Mouse (Mus musculus) embryonic facial prominence, embryonic 13.5 days (tissue): ENCODE data around the gene Pum1. TPM values are rescaled to one million over a fixed set of nuclear protein-coding genes. Genes with fewer than 3 reads are reported as not detected.

Experiments used
- ATAC-seq: fragments of 200-750 bp; cut with Nextera tagmentation; 2 replicates; pipeline ENCODE4 v1.8.0; 2017; ENCODE audit warnings: low read depth; ENCODE audit not compliant: insufficient number of reproducible peaks, insufficient read depth, low FRiP score, low TSS enrichment
- H3K27ac ChIP-seq: fragments of 300-500 bp; sonication (generic); 2 replicates; pipeline ENCODE4 v1.5.1; 2015; ENCODE audit warnings: moderate library complexity, mild to moderate bottlenecking, inconsistent platforms
- H3K27me3 ChIP-seq: fragments of 300-500 bp; sonication (generic); 2 replicates; pipeline ENCODE4 v1.6.1; 2015; ENCODE audit warnings: mild to moderate bottlenecking, inconsistent platforms
- H3K36me3 ChIP-seq: fragments of 300-500 bp; sonication (generic); 2 replicates; pipeline ENCODE4 v1.6.1; 2015; ENCODE audit warnings: mild to moderate bottlenecking, inconsistent platforms
- H3K4me1 ChIP-seq: fragments of 300-500 bp; sonication (generic); 2 replicates; pipeline ENCODE4 v1.6.1; 2015; ENCODE audit warnings: inconsistent platforms
- H3K4me2 ChIP-seq: fragments of 300-500 bp; sonication (generic); 2 replicates; pipeline ENCODE4 v1.6.1; 2015; ENCODE audit warnings: moderate library complexity, mild to moderate bottlenecking, inconsistent platforms
- H3K4me3 ChIP-seq: fragments of 300-500 bp; sonication (generic); 2 replicates; pipeline ENCODE4 v1.5.1; 2015; ENCODE audit warnings: mild to moderate bottlenecking, inconsistent platforms
- H3K9ac ChIP-seq: fragments of 300-500 bp; sonication (generic); 2 replicates; pipeline ENCODE4 v1.6.1; 2015; ENCODE audit warnings: mild to moderate bottlenecking, inconsistent platforms
- H3K9me3 ChIP-seq: fragments of 300-500 bp; sonication (generic); 2 replicates; pipeline ENCODE4 v1.6.1; 2016; ENCODE audit warnings: inconsistent platforms
- WGBS: fragments of 180-500 bp; shearing (Covaris S2); methylation state at CpG from one replicate; pipeline ENCODE4 v1.1.7; 2015; ENCODE audit warnings: mixed read lengths; 5-methylcytosine and 5-hydroxymethylcytosine counted together
- polyA plus RNA-seq: library from polyadenylated mRNA; unstranded; fragments of >200 nt; fragmentation: Nextera tagmentation; extraction: Ambion mirVana; gene quantifications from 2 replicates; pipeline ENCODE4 v1.2.1, GENCODE M21; 2015

The Pum1 gene
- polyA plus RNA-seq, 1 experiment from 2014 or later: 103 TPM

DNA sequence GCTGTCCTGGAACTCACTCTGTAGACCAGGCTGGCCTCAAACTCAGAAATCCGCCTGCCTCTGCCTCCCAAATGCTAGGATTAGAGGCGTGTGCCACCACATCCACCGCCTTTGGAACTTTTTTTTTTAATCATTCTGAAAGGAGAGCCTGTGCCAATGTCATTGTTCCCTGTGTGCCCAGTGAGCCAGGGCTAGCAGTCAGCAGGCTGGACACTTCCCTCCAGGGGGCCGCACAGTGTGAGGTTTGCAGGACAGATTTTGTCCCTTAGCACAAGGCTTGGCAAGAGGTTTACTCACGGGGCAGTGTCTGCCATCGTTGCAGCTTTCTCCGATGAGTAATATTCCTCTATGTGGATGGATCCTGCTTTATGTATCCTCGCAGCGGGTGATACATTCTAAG is 143.6 kb downstream of the Pum1 start:
- ATAC-seq: no peak

DNA sequence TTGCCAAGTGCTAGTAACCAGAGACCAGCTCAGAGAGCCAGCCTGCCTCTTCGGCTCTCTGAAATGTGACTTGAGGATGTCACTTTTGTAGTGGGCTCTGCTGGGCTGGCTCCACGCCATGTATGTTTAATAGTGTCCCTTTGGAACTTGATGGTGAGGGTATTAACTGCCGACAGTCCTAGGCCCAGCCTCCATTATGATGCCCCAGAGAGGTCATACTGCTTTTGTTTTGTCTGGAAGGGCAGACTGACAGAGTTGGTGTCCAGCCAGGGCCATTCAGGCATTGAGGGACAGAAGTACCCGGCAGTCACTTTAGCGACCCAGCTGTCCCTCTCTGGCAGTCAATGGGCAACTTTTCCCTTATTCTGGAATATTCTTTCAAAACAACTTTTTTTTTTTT is 146.7 kb downstream of the Pum1 start:
- Histone ChIP-seq H3K9ac (no peak overlapping the region), H3K4me3 (no peak overlapping the region), H3K9me3 (no peaks in the 10 kb centered on the region), H3K4me1 (peaks cover 26% of the 10 kb centered on the region), H3K27ac (no peak overlapping the region), H3K4me2 (no peak overlapping the region), H3K36me3 (no peaks in the 10 kb centered on the region), H3K27me3 (no peaks in the 10 kb centered on the region)
- ATAC-seq: no peak
- 65% methylated on average over 5 of the region's 5 CpGs for WGBS

More for the DNA sequence above, 143.6 kb downstream of the Pum1 start:
- 92% methylated on average over 9 of the region's 9 CpGs for WGBS
- Histone ChIP-seq H3K4me3 (no peak overlapping the region), H3K4me2 (no peak overlapping the region), H3K27me3 (no peaks in the 10 kb centered on the region), H3K27ac (no peak overlapping the region), H3K36me3 (peaks cover 6% of the 10 kb centered on the region; the same call in 1 of the 2 replicates), H3K9ac (no peak overlapping the region), H3K9me3 (no peaks in the 10 kb centered on the region), H3K4me1 (peaks cover 31% of the 10 kb centered on the region)

DNA sequence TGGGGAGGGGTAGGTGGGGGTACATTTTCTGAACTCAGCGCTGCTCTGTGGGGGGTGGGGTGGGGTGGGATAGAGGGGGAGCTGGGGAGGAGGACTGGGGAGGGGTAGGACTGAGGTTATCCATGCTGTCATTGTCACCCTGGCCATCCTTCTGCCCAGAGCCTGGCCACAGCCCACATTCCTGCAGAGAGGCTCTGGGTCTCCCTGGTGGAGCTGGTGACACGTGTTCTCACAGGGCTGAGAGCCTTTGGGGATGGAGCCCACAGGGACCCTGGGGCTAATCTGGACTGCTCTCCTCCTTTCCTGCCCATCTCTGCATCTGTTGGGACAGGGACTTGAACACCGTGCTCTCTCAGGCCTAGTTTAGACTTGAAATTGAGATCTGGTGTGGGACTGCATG is 147.7 kb downstream of the Pum1 start:
- Histone ChIP-seq H3K36me3 (no peaks in the 10 kb centered on the region), H3K4me1 (peaks cover 26% of the 10 kb centered on the region), H3K9me3 (no peaks in the 10 kb centered on the region), H3K4me3 (no peak overlapping the region), H3K9ac (no peak overlapping the region), H3K27ac (no peak overlapping the region), H3K27me3 (no peaks in the 10 kb centered on the region), H3K4me2 (no peak overlapping the region)
- ATAC-seq: no peak
- WGBS: 28% methylated on average over 3 of the region's 3 CpGs

DNA sequence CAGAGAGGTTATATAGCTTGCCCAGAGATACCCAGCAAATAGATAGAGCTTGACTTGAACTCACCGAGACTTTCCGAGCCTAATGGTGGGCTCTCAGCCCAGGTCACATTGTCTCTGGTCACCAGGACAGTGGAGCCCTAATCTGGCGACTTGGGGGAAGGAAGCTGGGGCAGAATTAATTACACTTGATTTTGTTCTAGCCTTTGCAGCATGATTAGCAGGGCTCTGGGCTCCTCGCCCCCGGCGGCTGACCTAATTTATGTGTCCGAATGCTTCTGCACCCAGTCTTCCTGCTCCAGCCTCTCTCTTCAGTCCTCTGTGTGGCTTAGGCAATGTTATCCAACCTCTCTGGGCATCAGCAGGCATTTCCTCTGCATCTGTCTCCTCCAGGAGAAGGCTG is 148.3 kb downstream of the Pum1 start:
- Histone ChIP-seq H3K4me3 (no peak overlapping the region), H3K36me3 (no peaks in the 10 kb centered on the region), H3K4me1 (peaks cover 24% of the 10 kb centered on the region), H3K9me3 (no peaks in the 10 kb centered on the region), H3K27me3 (no peaks in the 10 kb centered on the region), H3K27ac (no peak overlapping the region), H3K9ac (no peak overlapping the region), H3K4me2 (no peak overlapping the region)
- no peak for ATAC-seq
- 53% methylated on average over 7 of the region's 7 CpGs for WGBS

DNA sequence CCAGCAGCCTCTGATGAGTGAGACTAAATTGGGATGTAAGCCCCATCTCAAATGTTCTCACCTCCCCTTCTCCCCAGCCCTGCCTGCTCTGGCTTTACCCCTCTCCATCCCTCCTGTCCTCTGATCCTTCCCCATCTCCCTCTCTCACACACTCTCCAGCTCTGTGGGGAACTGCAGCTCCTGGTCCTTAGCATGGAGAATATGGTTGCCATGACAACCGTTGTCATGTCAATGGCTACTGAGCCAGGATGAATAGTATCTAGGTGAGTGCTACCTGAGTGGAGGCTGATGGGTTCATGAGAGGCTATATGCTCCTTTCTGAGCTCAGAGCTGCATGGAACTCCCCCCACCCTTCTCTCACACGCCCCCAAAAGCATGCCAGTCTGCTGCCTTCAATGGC is 150.8 kb downstream of the Pum1 start:
- H3K36me3 ChIP-seq: peaks cover 9% of the 10 kb centered on the region
- H3K4me3 ChIP-seq: no peak overlapping the region
- no peaks in the 10 kb centered on the region for H3K9me3 ChIP-seq
- no peak overlapping the region for H3K4me2 ChIP-seq
- H3K27ac ChIP-seq: no peak overlapping the region
- ATAC-seq: no peak
- peaks cover 24% of the 10 kb centered on the region for H3K4me1 ChIP-seq
- 57% methylated on average over 2 of the region's 2 CpGs for WGBS
- no peaks in the 10 kb centered on the region for H3K27me3 ChIP-seq
- H3K9ac ChIP-seq: no peak overlapping the region

DNA sequence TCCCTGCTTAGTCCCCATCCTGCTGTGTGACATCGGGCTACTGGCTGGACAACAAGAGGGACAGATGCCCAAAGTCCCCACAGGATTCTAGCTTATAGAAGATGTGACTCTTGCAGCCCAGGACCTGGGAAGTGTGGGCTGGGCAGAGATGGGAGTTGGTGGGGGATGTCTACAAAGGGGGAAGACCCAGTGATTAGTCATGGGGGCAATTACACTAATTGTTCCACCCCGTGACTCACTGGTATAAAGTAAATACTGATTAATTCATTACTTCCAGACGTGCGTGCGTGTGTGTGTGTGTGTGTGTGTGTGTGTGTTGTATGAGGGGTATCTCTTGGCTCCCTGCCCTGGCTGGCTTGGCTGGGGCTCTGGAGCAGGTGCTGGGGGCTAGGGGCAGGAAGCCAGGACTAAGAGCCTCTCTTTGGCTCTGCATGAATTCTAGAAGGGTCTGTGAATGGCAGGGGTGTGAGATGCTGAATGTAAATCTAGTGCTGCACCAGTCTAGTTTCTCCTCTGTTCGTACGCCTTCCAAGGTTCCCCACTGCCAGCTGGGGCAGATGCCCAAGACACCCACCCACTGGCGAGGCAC is 151.7 kb downstream of the Pum1 start:
- H3K27me3 ChIP-seq: no peaks in the 10 kb centered on the region
- no peak overlapping the region for H3K4me3 ChIP-seq
- no peaks in the 10 kb centered on the region for H3K9me3 ChIP-seq
- H3K36me3 ChIP-seq: peaks cover 18% of the 10 kb centered on the region
- no peak overlapping the region; the same call in 1 of the 2 replicates for H3K27ac ChIP-seq
- no peak overlapping the region for H3K4me2 ChIP-seq
- ATAC-seq: no peak
- H3K9ac ChIP-seq: no peak overlapping the region
- 49% methylated on average over 8 of the region's 8 CpGs for WGBS
- peaks cover 24% of the 10 kb centered on the region for H3K4me1 ChIP-seq

DNA sequence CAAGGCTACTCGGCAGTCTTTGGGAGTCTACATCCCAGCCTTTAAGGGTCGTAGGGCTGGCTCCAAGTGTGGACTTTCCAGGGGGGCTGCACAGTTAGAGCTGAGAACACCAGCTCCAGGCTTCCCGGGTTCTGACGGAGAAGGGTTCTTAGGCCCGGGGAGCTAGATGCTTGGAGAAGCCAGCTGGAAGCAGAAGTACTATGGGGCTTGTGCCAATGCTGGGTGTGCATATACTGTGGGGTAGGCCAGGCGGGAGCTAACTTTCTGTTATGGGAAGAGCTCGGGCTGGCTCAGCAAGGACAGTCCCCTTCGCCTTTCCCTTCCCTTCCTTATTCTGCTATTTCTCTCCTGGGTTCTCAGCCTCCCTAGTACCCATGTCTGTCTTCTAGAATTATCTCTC is 152.7 kb downstream of the Pum1 start:
- Histone ChIP-seq H3K9ac (no peak overlapping the region), H3K4me1 (peaks cover 24% of the 10 kb centered on the region), H3K27ac (no peak overlapping the region), H3K27me3 (no peaks in the 10 kb centered on the region), H3K36me3 (peaks cover 28% of the 10 kb centered on the region), H3K4me3 (no peak overlapping the region), H3K4me2 (no peak overlapping the region), H3K9me3 (no peaks in the 10 kb centered on the region)
- ATAC-seq: no peak
- 83% methylated on average over 8 of the region's 8 CpGs for WGBS

DNA sequence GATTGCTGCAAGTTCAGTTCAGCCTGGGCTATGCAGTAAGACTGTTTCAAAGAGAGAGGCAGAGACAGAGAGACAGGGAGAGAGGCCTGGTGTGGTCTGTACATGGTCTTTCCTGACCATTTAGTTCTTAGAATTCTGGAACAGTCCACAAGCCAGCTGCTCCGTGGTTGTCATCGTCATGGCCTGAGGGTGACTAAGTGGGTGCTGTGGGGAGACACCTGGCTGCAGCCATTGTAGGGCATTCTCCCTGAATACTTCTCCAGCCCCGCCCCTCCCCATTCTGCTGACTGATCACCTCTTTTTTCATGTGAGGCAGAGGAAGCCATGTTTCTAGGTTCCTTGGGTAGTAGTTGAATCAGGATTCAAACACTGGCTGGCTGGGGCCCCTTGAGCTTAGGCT is 156.7 kb downstream of the Pum1 start:
- H3K4me2 ChIP-seq: no peak overlapping the region
- no peak overlapping the region for H3K4me3 ChIP-seq
- WGBS: 79% methylated on average over 3 of the region's 3 CpGs
- H3K27ac ChIP-seq: no peak overlapping the region
- H3K27me3 ChIP-seq: no peaks in the 10 kb centered on the region
- peaks cover 10% of the 10 kb centered on the region for H3K4me1 ChIP-seq
- H3K9me3 ChIP-seq: no peaks in the 10 kb centered on the region
- no peak overlapping the region for H3K9ac ChIP-seq
- ATAC-seq: no peak
- peaks cover 61% of the 10 kb centered on the region for H3K36me3 ChIP-seq

DNA sequence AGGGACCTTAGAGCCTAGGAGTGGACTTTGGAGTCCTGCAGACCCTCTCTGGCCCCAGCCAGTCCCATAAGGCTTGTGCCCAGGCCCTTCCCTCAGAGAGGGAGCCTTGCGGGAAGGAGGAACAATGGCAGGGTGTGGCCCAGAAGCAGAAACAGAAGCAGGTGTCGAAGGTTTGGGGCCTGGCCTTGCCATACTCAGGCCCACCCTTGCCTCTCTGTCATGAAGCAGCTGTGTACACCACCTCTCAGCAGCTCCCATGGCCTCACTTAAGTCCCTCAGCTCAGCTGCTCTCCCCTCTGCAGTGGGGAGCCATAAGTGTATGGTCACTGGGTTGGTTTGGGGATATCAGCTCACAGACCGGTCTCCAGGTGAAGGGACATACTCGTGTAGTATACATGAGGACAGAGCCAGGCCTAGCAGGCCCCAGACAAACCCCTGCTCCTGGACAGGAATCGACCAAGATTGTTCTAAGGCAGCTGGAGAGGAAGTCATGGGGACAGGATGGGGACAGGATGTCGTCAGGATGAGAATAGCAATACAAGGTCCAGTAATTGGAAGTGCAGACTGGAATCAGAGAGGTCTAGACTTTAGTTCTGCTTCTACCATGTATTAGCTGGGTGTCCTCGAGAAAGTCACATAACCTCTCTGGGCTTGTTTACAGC is 157.6 kb downstream of the Pum1 start:
- H3K4me3 ChIP-seq: no peak overlapping the region
- H3K9me3 ChIP-seq: no peaks in the 10 kb centered on the region
- no peaks in the 10 kb centered on the region for H3K27me3 ChIP-seq
- peaks cover 70% of the 10 kb centered on the region for H3K36me3 ChIP-seq
- WGBS: 78% methylated on average over 7 of the region's 7 CpGs
- no peak overlapping the region for H3K27ac ChIP-seq
- H3K4me1 ChIP-seq: peaks cover 2% of the 10 kb centered on the region; the same call in 1 of the 2 replicates
- ATAC-seq: no peak
- H3K9ac ChIP-seq: no peak overlapping the region
- no peak overlapping the region for H3K4me2 ChIP-seq

DNA sequence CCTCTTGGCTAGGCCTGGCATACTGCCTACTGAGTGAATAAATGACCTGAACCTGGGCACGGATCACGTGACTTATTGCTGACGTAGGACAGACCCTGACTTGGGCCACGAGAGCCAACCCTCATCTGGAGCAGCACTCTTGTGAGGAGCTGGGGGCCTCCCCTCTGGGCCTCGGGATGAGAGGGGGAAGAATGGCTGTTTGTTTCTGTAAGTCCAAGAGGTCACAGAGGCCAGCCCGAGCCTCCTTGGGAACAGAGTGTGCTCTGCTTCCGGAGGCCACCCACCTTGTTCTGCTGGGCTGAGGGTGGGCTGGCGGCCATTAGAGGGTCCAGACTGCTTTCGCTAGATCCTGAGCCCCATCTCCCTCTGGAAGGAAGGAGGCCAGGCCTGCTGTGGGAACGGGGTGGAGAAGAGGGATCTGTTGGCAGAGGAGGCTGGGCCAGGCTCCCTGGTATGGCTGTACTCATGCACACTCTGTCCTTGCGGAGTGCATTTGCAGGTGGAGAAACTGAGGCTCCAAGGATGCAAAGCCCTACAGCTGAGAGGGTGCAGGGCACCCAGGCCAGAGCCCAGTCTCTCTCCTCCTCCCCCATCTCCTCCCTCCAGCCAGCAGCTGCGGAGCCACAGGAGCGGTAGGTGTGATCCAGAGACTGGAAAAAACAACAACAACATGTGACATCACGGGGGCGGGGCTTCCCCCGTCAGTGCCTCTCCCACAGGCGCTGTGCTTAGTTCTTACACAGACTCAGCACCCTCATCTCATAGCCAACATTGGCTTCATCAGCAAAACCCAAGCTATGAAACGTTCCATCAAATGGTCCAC is 165.9 kb downstream of the Pum1 start:
- ATAC-seq: no peak; the same call in 1 of the 2 replicates
- no peaks in the 10 kb centered on the region for H3K27me3 ChIP-seq
- peak overlapping the region; percentile 49 for H3K9ac ChIP-seq
- H3K4me3 ChIP-seq: no peak overlapping the region
- WGBS: 9% methylated on average over 18 of the region's 18 CpGs
- peaks cover 25% of the 10 kb centered on the region for H3K4me1 ChIP-seq
- H3K9me3 ChIP-seq: no peaks in the 10 kb centered on the region
- H3K4me2 ChIP-seq: peak overlapping the region; percentile 37; the same call in 1 of the 2 replicates
- H3K27ac ChIP-seq: peak overlapping the region; percentile 57
- peaks cover 18% of the 10 kb centered on the region for H3K36me3 ChIP-seq
